Mouse (Mus musculus) bone marrow, adult 2 months (tissue): Measurements from ENCODE around the gene P2rx5.

Experiments used
- CTCF ChIP-seq: fragments of 200-500 bp; IDR thresholded peaks from 2 replicates; pipeline ENCODE4 v1.5.1; 2011; ENCODE audit warnings: low read length, control low read depth; ENCODE audit not compliant: control insufficient read depth, insufficient read depth
- POLR2A ChIP-seq: fragments of 200-500 bp; IDR thresholded peaks from 2 replicates; pipeline ENCODE4 v1.6.1; 2011; ENCODE audit warnings: low read depth, mild to moderate bottlenecking, control low read depth, low read length, borderline replicate concordance; ENCODE audit not compliant: control insufficient read depth

GRCm38 (mm10) chr11:73155071-73155470 is 5.2 kb upstream of the P2rx5 start:
- TF ChIP-seq CTCF (no peak), POLR2A (no peak)
